Mouse (Mus musculus): ENCODE measurements at regions not wholly inside any gene's neighbourhood (a gene's known extent, or its start where the extent isn't known, plus 50 kb on each side); places are given as distances from the start of the nearest gene placed in this dataset.

DNA sequence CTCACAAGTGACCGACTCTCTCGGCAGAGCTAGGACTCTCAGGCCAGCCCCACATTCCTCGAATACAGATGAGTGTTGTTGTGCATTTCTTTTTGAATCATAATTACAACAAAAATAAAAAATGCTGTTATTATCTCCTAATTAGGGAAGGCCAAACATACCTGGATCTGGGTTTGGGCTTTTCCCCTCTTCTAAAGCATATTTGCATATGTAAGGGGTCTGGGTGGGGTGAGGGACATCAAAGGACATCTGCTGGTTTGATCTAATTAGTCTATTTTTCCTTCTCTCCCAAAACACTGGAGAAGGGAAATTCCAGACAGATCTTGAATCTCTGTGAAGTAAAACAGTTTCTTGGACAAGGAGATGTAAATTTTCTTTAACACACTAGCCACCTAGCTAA is 85.3 kb downstream of the Tfap2a start:
- Histone ChIP-seq H3K27me3 (ENCODE audit: control insufficient read depth, insufficient read depth, low read length) (no peaks in the 10 kb centered on the region; the same call in 1 of the 2 replicates), H3K9ac (ENCODE audit: low read length) (no peak overlapping the region), H3K9me3 (ENCODE audit: control insufficient read depth, low read length) (no peaks in the 10 kb centered on the region), H3K4me1 (replicated peaks; ENCODE audit: control insufficient read depth, insufficient read depth, low read length) (peaks cover 3% of the 10 kb centered on the region), H3K27ac (ENCODE audit: low read depth, low read length) (no peak overlapping the region), H3K4me3 (ENCODE audit: low read depth, low read length) (no peak overlapping the region), H3K36me3 (ENCODE audit: control insufficient read depth, insufficient read depth, low read length) (no peaks in the 10 kb centered on the region), H3K4me2 (ENCODE audit: low read depth, low read length, severe bottlenecking) (no peak overlapping the region)
- 70% methylated on average over 3 of the region's 3 CpGs for WGBS
- DNase-seq (ENCODE audit: low spot score) (no peak), ATAC-seq (replicated peaks; ENCODE audit: low FRiP score) (no peak)

DNA sequence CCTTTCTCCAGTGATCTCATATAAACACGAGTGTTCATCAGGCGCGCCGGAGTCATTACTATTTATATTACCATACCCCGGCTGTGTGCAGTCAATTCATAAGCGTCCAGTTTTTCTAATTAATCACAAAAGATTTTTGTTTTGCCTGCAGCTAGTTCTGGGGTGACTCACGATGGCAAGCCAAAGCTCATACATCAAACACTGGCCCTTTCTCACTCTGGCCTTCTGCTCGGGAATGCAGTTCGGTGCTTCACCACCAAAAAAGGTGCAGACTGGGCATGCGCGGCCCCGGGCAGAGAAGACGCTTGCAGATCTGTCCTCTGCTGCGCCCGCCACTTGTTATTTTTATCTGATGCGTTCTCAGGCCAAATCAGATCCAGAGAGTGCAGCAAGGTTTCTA is 87.1 kb downstream of the Tfap2a start:
- Histone ChIP-seq H3K9me3 (ENCODE audit: control insufficient read depth, low read length) (no peaks in the 10 kb centered on the region), H3K4me3 (ENCODE audit: low read depth, low read length) (no peak overlapping the region), H3K4me1 (replicated peaks; ENCODE audit: control insufficient read depth, insufficient read depth, low read length) (peaks cover 3% of the 10 kb centered on the region), H3K36me3 (ENCODE audit: control insufficient read depth, insufficient read depth, low read length) (no peaks in the 10 kb centered on the region), H3K27ac (ENCODE audit: low read depth, low read length) (no peak overlapping the region), H3K4me2 (ENCODE audit: low read depth, low read length, severe bottlenecking) (no peak overlapping the region), H3K9ac (ENCODE audit: low read length) (no peak overlapping the region), H3K27me3 (ENCODE audit: control insufficient read depth, insufficient read depth, low read length) (no peaks in the 10 kb centered on the region; the same call in 1 of the 2 replicates)
- DNase-seq (ENCODE audit: low spot score) (peak; percentile 82), ATAC-seq (replicated peaks; ENCODE audit: low FRiP score) (no peak)
- 47% methylated on average over 16 of the region's 16 CpGs for WGBS

DNA sequence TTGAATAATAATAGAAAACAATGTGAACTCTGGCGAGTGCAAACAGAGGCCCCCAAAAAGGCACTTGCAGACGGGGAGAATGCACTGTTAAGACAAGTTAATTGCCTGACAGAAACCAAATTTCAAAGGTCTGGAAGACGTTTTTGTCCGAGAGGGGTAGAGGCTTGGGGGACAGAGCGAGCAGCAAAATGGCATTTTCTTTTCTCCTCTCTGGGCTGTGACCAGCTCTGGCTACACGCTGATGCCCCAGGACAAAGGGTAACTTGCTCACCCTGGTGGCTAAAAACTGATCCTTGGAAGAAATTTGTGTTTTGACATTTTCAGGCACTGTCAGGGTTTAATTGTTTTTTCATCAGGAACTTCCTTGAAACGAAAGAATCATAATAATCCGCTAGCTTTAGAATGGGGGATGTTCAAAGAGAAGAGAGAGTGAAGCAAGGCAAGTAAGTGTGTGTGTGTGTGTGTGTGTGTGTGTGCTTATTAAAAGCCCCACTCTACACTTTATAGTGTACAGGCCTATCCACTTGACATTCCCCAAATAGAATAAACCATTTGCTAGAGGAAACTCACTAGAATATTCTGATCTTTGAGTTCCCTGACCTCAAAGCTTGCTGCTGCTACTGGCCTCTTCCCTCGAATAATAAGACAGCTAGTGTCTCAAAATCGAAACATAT is 88.0 kb downstream of the Tfap2a start:
- H3K36me3 ChIP-seq (ENCODE audit: control insufficient read depth, insufficient read depth, low read length): no peaks in the 10 kb centered on the region
- peak overlapping the region; percentile 34; the same call in 1 of the 2 replicates for H3K4me2 ChIP-seq (ENCODE audit: low read depth, low read length, severe bottlenecking)
- H3K9me3 ChIP-seq (ENCODE audit: control insufficient read depth, low read length): no peaks in the 10 kb centered on the region
- H3K27ac ChIP-seq (ENCODE audit: low read depth, low read length): no peak overlapping the region
- no peak overlapping the region for H3K4me3 ChIP-seq (ENCODE audit: low read depth, low read length)
- WGBS: 16% methylated on average over 10 of the region's 10 CpGs
- no peaks in the 10 kb centered on the region; the same call in 1 of the 2 replicates for H3K27me3 ChIP-seq (ENCODE audit: control insufficient read depth, insufficient read depth, low read length)
- peak; percentile 46; the same call in 1 of the 2 replicates for ATAC-seq (replicated peaks; ENCODE audit: low FRiP score)
- H3K9ac ChIP-seq (ENCODE audit: low read length): no peak overlapping the region
- H3K4me1 ChIP-seq (replicated peaks; ENCODE audit: control insufficient read depth, insufficient read depth, low read length): peaks cover 3% of the 10 kb centered on the region
- peak; percentile 53 for DNase-seq (ENCODE audit: low spot score)

DNA sequence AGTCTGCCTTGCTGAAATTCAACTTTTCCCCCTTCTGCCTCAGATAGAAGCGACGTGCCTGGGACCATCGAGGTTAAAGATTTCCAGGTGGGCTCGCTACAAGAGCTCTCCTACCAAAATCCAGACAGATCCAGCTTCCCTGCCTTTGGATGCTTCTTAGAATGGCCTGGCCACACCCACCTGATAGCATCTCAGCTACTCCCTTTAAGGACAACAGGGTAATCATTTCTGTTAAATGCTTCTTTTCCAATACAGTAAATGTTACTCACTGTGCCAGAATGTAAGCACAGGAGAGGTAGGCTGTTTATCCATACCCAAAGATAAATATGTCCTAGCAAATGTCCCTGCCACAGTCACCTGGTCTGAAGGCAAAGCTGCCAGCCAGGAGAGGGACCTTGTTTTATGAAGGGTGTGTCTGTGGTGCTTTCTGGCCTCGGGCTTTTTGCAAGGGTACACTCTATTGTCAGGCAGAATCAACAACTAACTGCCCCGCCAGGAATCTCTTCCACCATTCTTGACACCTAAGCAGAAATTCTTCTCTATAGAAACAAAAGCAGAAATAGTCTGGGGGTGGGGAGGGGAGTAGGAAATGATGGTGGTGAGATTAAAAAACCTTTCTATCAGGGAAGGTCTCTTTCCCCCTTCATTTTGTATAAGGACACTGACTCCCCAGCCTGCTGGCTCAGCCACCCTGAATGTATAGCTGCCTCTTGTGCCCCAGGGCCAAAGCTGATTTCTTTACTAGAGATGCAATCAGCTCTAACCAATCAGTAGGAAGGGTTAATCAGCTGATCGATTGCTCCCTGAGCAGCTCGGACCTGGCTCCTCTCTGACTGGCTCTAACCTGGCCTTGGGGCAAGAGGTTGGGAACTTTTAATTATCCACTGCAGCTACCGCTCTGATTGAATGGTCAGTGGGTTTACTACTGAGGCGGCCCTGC is 88.8 kb downstream of the Tfap2a start:
- H3K4me3 ChIP-seq (ENCODE audit: low read depth, low read length): no peak overlapping the region
- H3K4me2 ChIP-seq (ENCODE audit: low read depth, low read length, severe bottlenecking): peak overlapping the region; percentile 34; the same call in 1 of the 2 replicates
- no peak overlapping the region for H3K27ac ChIP-seq (ENCODE audit: low read depth, low read length)
- peaks cover 3% of the 10 kb centered on the region for H3K4me1 ChIP-seq (replicated peaks; ENCODE audit: control insufficient read depth, insufficient read depth, low read length)
- H3K9me3 ChIP-seq (ENCODE audit: control insufficient read depth, low read length): no peaks in the 10 kb centered on the region
- 29% methylated on average over 10 of the region's 10 CpGs for WGBS
- no peaks in the 10 kb centered on the region for H3K36me3 ChIP-seq (ENCODE audit: control insufficient read depth, insufficient read depth, low read length)
- DNase-seq (ENCODE audit: low spot score) (no peak), ATAC-seq (replicated peaks; ENCODE audit: low FRiP score) (0 out of 2 replicates have a peak, but pooled peaks have one; percentile 24)
- H3K27me3 ChIP-seq (ENCODE audit: control insufficient read depth, insufficient read depth, low read length): no peaks in the 10 kb centered on the region; the same call in 1 of the 2 replicates
- H3K9ac ChIP-seq (ENCODE audit: low read length): no peak overlapping the region

DNA sequence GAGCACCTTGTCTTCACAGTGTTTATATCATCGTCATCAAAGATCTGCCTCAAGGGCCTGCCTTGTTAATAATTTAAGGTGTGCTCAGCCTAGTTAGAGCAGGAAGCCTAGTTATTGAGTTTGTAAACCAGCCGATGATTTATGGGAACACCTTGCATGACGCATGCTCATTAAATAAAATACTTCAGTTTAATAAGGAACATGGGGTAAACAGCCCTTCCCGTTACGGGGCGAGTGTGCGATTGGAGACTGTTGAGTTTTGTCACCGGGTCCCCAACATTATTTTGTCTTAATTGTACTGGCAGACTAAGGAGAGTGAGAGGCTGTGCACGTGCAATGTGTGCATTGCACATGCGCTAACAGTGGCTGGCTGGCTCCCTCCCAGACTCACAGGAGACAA is 92.0 kb downstream of the Tfap2a start:
- Histone ChIP-seq H3K9ac (ENCODE audit: low read length) (no peak overlapping the region), H3K4me2 (ENCODE audit: low read depth, low read length, severe bottlenecking) (no peak overlapping the region), H3K9me3 (ENCODE audit: control insufficient read depth, low read length) (no peaks in the 10 kb centered on the region), H3K4me3 (ENCODE audit: low read depth, low read length) (no peak overlapping the region), H3K27ac (ENCODE audit: low read depth, low read length) (no peak overlapping the region), H3K36me3 (ENCODE audit: control insufficient read depth, insufficient read depth, low read length) (no peaks in the 10 kb centered on the region), H3K27me3 (ENCODE audit: control insufficient read depth, insufficient read depth, low read length) (no peaks in the 10 kb centered on the region; the same call in 1 of the 2 replicates), H3K4me1 (replicated peaks; ENCODE audit: control insufficient read depth, insufficient read depth, low read length) (peaks cover 3% of the 10 kb centered on the region)
- 86% methylated on average over 10 of the region's 10 CpGs for WGBS
- DNase-seq (ENCODE audit: low spot score) (no peak), ATAC-seq (replicated peaks; ENCODE audit: low FRiP score) (no peak)

DNA sequence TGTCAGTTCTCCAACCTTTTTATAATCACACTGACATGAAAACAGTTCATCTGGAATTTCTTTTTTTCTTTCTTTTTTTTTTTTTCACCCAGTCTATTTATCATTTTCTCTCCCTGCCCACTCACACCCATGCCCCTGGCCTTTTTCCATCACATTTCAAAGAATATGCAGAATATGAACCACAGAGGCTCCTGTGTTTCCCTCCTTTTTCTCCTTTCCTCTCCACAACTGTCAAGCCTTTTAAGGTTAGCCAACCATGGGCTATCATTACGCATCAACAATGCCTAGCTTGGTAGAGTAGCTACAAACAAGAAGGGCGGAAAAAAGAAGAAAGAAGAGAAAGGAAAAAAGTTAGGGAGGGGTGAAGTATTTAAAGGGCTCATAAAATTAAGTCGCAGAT is 92.5 kb downstream of the Tfap2a start:
- no peak overlapping the region for H3K4me3 ChIP-seq (ENCODE audit: low read depth, low read length)
- WGBS: 70% methylated on average over 3 of the region's 3 CpGs
- no peak overlapping the region for H3K27ac ChIP-seq (ENCODE audit: low read depth, low read length)
- peaks cover 3% of the 10 kb centered on the region for H3K4me1 ChIP-seq (replicated peaks; ENCODE audit: control insufficient read depth, insufficient read depth, low read length)
- H3K27me3 ChIP-seq (ENCODE audit: control insufficient read depth, insufficient read depth, low read length): no peaks in the 10 kb centered on the region; the same call in 1 of the 2 replicates
- ATAC-seq (replicated peaks; ENCODE audit: low FRiP score): no peak
- no peak for DNase-seq (ENCODE audit: low spot score)
- H3K9me3 ChIP-seq (ENCODE audit: control insufficient read depth, low read length): no peaks in the 10 kb centered on the region
- no peaks in the 10 kb centered on the region for H3K36me3 ChIP-seq (ENCODE audit: control insufficient read depth, insufficient read depth, low read length)
- no peak overlapping the region for H3K4me2 ChIP-seq (ENCODE audit: low read depth, low read length, severe bottlenecking)
- H3K9ac ChIP-seq (ENCODE audit: low read length): no peak overlapping the region

DNA sequence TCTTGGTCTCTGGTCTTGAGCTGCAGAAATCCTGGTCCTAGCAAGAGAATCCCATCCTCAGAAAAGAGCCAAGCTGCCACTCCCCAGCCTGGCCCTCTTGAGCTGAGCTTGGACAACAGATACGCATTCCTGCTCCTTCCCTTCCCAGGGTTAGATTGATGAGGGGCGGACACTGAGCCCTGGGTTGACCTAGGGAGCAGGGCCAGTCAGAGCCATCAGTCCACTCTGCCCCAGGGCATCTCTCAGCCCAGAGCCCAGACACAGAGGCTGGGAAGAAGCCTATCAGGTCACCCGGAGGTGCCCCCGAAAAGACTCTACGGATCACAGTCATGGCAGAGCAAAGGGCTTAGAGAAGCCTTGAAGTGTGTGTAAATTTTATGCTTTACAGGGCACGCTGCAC is 95.2 kb downstream of the Tfap2a start:
- ATAC-seq (replicated peaks; ENCODE audit: low FRiP score): no peak
- 82% methylated on average over 6 of the region's 6 CpGs for WGBS
- DNase-seq (ENCODE audit: low spot score): no peak

DNA sequence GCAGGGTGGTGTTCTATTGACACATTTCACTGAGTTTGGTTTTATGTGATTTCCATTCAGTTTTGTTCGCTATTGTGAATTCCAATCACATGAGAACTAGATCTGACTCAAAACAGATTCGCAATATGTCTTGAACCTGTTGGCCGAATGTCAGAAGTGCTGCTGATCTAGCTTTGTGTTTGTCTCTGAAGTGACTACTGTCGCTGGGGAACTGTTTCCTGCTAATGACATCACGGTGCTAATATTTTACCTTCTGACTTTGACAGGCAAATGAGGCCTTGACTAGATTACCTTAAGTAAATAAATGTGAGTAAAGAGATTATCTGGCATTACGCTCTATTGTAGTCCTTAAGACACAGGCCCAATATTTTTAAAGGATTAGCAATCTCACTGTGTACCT is 100.9 kb downstream of the Tfap2a start:
- H3K27ac ChIP-seq (ENCODE audit: low read depth, low read length): no peak overlapping the region
- no peak overlapping the region for H3K4me2 ChIP-seq (ENCODE audit: low read depth, low read length, severe bottlenecking)
- ATAC-seq (replicated peaks; ENCODE audit: low FRiP score) (no peak), DNase-seq (ENCODE audit: low spot score) (no peak)
- H3K9ac ChIP-seq (ENCODE audit: low read length): no peak overlapping the region
- no peak overlapping the region for H3K4me3 ChIP-seq (ENCODE audit: low read depth, low read length)
- H3K27me3 ChIP-seq (ENCODE audit: control insufficient read depth, insufficient read depth, low read length): no peaks in the 10 kb centered on the region
- H3K9me3 ChIP-seq (ENCODE audit: control insufficient read depth, low read length): no peaks in the 10 kb centered on the region; the same call in 1 of the 2 replicates
- H3K36me3 ChIP-seq (ENCODE audit: control insufficient read depth, insufficient read depth, low read length): no peaks in the 10 kb centered on the region
- 86% methylated on average over 6 of the region's 6 CpGs for WGBS
- no peaks in the 10 kb centered on the region for H3K4me1 ChIP-seq (replicated peaks; ENCODE audit: control insufficient read depth, insufficient read depth, low read length)

More for the DNA sequence above, 95.2 kb downstream of the Tfap2a start:
- no peaks in the 10 kb centered on the region for H3K36me3 ChIP-seq (ENCODE audit: control insufficient read depth, insufficient read depth, low read length)
- H3K4me1 ChIP-seq (replicated peaks; ENCODE audit: control insufficient read depth, insufficient read depth, low read length): no peaks in the 10 kb centered on the region
- no peak overlapping the region for H3K27ac ChIP-seq (ENCODE audit: low read depth, low read length)
- H3K4me3 ChIP-seq (ENCODE audit: low read depth, low read length): no peak overlapping the region
- no peak overlapping the region for H3K4me2 ChIP-seq (ENCODE audit: low read depth, low read length, severe bottlenecking)
- H3K27me3 ChIP-seq (ENCODE audit: control insufficient read depth, insufficient read depth, low read length): no peaks in the 10 kb centered on the region
- no peaks in the 10 kb centered on the region for H3K9me3 ChIP-seq (ENCODE audit: control insufficient read depth, low read length)
- H3K9ac ChIP-seq (ENCODE audit: low read length): no peak overlapping the region
